Mouse (Mus musculus): ENCODE data around the gene Large2.

The Large2 gene

DNA sequence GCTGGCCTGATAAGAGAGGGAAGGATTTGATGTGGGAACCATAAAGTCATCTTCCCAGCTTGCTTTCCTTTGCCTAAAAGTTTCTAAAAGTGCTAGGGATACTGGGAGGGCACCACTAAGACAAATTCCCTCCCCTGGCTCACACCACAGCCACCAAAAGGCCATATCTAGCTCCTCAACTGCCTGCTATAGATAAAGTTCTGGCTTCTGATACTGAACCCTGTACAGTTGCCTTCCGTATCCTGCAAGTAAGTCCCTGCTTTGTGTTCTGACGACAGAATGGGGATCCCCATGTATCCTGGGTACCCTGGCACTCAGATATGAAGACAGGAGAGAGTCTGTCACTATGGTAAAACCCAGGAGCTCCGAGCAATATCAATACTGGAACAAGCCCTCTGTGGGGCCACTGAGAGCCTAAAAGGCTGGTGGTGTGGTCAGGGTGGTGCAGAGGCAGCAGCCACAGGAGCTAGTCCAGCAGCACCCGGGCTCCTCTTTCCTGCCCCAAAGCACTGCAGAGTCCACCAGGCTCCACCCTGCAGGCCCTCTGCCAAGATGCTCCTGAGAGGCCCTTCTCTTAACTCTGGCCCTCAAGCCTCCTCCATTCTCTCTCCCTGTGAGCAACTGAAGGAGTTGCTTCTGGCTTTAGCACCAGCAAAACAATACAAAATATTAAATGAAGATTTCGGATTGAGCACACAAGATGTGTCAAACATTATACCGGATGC lies 15.7 kb upstream of the Large2 start:
- no peak for DNase-seq (ENCODE audit: extremely low spot score)

DNA sequence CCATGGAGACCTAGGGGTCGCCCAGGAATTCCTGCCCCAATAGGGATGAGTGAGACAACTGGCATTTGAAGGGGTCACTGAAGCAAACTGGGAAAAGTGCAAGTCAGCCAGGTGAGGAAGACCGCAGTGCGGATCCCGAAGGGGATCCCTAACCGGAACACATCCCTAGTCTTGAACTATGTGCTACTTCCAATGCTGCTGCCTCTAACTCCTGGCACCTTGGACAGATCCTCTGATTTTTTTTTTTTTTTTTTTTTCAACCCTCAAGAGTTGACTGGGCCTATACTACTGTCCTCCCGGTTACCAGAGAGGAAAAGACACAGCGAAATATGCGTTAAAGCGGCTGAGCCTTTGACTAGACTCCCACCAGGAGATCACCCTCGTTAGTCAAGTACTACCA lies 15.0 kb upstream of the Large2 start:
- DNase-seq (ENCODE audit: extremely low spot score), result no peak

DNA sequence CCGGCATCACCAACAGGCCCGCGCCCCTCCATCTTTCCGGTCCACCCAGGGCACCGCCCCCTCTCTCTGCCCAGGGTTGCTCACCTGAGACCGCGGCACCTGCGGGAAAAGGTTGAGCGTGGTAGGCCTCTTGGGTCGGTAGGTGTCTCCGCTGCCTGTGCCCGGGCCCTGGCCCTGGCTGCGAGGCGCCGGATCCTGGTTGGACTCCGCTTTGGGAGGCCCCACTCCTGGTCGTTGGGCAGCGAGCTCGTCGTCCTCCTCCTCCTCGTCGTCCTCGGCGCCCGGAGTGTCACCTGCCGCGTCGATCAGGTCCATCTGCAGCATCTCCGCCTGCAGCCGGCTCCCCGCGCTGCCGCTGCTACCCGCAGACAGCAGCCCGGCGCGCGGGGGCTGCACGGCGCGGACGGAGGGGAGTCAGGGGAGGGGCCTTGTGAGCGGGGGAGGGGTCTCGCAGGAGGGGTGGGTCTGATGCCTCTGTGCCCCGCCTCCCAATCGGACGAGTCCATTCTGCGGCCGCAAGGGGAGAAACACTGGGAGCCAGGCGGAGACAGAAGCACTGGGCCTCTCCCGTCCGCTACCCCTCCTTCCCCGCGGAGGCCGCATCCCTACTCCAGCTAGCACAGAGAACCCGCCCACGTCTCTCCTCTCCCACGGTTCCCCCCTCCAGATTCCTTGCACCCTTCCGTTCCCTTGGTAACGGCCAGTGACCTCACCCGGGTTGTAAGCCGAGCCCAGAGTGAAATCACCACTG lies 14.4 kb upstream of the Large2 start:
- peak; percentile 98 for DNase-seq (ENCODE audit: extremely low spot score)

DNA sequence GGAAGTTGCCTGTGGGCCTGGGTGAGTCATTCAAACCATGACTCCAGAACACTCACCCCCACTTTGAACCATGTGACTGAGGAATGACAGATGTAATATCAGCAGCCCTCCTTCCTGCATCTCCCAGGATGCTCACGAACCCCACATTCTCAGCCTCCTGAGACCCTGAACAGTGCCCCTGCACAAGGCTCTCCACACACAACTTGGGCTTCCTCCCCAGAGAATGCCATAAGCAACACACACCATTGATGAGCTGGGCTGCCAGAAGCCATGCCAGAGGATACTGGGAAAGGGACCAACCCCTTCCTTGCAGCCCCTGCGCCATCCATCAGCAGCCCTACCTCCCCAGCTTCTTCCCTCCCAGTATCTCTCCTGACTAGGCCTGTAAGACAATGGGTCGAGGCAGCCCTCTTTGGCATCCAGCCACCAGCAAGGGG lies 13.4 kb upstream of the Large2 start:
- DNase-seq (ENCODE audit: extremely low spot score), result no peak

DNA sequence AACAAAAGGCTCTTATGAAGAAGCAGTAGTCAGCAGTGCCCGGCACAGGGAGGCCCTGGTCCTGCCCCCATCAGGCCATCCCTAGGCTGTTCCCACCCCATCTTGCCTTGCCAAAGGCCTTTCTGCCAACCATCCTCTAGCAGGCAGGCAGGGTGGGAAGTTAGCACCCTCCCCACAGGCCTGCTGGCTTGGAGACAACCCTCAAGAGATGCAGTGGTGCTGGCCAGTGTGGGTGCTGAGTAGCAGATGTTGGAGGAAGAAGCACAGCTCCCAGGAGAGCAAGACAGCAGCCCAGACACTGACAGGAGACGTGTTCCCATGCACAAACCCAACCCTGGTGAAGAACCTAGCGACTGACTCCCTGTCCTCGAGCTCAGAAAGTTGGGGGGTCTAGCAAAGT lies 13.0 kb upstream of the Large2 start:
- no peak for DNase-seq (ENCODE audit: extremely low spot score)

DNA sequence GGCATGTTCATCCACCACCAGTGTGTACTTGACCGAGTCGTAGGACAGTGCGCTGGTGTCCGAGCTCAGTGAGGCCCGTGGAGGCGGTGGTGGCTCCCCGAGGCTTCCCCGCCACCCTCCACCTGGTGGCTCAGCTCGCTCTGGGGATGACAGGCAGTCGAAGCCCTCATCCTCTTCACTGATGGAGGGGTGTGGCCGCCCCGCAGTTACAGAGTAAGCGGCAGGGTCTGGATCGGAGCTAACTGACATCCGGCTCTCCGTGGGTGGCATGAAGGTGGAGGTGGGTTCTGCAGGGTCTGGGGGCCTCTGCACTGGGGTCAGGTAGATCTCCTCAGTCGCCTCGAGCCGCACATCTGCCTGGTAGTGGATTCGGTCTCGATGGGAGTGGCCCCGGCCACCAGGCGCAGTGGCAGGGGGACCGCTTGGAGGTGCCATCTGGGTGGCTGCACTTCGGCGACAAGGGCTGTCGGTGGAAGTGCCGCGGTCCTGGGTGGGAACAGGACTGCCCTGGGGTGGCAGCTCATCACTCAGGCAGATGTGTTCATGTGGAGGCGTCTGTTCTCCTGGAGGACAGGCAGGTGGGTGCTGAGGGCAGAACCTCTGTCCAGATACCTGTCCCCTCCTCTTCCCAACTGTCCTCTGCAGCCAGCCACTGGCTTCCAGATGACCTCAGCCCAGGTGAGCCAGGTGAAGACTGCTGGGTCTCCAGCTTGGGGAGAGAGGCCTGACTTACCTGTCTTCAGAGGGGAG lies 12.3 kb upstream of the Large2 start:
- no peak for DNase-seq (ENCODE audit: extremely low spot score)

DNA sequence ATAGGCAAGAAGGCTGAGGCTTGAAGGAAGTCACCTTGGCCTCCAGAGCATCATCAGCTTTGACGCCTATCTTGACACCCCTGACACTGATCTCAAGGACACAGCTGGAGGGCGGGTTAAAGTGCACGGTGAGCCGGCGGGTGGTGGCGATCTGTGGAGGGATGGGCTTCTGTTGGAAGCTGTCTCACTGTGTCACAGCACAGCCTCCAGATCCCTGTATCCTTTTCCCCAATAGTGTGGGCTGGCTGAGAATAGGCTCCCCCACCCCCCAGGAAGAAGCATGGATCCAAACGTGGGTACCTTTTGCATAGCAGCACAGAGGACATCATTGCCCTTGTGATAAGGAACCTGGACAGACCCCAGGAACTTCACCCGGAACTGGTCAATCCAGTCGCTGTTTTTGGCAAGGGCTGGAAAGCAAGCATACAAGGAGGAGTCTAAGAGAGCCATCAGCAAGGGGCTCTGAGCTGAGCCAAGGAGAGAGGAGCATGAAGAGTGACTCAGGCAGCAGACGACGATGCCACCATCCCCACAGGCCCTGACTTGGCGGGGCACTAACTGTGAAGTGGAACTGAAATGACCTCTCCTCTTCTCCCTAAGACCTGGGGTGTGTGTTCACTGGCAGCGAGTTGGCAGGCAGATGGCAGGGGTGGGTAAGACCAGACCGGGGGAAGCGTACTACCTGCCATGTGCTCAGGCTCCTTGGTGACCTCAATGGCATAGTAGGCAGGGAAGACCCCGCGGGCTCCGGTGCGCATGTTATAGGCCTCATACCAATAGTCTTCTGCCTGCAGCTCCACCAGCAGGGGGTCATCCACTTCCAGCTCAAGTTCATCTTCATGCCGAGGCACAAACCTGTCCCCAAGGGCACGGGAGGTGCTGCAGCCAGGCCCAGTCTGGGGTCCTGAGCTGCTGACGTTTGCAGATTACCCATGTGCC lies 10.7 kb upstream of the Large2 start:
- DNase-seq (ENCODE audit: extremely low spot score), result no peak

DNA sequence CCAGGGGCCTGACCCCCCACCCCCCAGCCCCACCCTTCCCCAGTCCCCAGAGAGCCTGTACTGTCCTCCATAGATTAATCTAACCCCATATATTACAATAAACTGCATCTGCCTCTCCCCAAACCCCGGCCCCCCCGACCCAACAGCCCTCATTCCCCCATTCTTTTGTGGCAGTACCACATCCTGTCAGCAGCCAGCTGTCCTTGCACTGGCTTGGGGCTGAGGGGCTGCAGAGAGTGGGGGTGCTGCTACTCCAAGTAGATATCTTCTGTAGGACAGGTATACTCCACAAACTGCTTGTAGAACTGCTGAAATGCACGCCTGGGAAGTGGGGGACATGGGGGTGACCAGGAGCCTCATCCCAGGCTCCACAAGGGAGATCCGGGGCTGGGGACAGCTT lies 9.4 kb upstream of the Large2 start:
- no peak for DNase-seq (ENCODE audit: extremely low spot score)

DNA sequence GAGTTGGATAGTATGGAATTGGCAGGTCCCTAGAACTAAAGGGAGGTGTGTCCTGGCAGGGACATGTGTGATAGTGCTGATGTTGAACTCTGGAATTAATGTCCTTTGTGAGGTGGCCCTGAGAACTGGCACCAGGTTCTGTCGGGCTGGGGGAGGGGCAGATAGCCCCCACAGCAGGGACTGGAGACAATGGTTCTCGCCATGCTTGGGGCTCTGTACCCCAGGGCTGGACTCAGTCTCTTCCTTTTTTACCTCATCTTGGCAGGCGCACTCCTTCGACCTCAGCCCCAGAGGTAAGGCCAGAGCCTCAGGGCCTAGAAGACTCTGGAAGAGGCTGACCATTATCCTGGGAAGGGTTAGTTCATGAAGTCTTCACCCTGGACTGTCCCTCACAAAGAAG lies 8.1 kb upstream of the Large2 start:
- no peak for DNase-seq (ENCODE audit: extremely low spot score)

DNA sequence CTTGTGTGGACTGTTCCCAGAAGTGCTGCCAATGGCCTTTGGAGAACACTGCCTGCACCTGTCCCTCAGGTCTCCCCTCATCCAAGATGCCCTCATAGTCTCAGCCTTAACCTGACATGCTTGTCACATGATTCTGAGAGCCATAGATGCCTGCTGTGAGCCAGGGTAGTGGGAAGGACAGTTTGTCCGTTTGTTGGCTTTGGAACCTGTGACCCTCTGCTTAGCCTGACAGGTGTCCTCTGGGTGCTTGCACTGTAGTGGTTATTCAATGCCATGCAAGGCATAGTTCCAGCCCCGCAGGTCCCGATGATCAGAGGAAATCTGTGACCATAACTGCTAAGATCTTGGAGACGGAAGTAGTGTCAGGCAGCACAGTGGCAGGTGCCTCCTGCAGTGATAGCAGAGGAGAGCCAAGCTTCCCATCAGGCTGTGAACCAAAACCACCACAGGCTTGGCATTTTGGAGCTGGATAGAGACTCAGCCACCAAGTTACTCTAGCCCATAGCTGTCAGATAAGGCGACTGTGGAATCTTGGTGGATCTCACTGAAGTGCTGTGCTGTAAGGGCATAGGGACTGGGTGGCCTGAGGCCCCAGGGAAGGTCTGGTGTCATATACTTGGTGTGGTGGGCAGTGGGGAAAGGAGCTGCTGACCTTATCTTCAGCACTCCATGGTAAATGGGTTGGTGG lies 7.4 kb upstream of the Large2 start, which contains the start of gene 1700029I15Rik:
Gene 1700029I15Rik, plus strand, starts transcription at position 638 of the 688 bp plus-strand sequence.
- DNase-seq (ENCODE audit: extremely low spot score), result no peak

DNA sequence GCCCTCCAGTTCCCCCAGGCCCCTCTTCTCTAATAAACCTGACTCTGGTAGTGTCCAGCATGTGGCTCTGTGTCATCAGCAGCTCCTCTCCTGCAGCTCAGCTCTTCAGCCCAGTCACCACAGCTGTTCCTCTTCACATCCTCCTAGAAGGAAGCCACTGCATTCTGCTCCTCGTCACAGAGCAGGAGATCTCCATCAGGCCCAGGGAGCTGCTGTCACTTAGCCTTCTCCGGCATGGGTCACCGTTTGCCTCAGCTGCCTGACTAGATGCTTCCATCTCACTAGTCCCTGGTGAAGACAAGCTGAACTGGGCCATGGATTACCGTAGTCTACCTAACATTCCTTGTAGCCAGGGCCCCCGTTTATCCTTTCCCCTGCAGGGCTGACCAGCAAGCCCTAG lies 6.5 kb upstream of the Large2 start:
- DNase-seq (ENCODE audit: extremely low spot score), result no peak

DNA sequence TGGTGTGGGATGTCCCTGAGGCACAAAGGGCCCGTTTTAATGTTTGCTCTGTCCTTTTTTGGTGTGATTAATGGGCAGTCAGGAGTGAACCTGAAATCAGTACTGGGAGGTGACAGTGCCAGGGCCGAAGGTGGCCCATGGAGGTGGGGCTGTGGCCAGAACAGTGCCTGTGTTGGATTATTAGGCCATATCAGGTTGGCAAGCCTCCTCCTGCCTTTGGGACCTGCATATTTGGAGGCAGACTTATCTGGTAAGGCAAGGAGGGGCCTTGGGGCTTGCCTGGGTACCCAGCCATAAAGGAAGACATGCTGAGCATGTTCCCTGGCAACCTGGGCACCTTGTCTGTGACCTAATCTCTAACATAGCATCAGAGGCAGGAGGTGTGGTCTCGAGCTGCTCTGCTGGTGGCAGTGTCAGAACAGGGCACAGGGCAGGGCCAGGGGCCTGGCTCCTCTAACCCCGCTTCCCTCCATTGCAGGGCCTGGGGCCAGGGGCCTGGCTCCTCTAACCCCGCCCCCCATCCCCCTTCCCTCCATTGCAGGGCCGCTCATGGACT lies 5.9 kb upstream of the Large2 start:
- DNase-seq (ENCODE audit: extremely low spot score), result no peak

DNA sequence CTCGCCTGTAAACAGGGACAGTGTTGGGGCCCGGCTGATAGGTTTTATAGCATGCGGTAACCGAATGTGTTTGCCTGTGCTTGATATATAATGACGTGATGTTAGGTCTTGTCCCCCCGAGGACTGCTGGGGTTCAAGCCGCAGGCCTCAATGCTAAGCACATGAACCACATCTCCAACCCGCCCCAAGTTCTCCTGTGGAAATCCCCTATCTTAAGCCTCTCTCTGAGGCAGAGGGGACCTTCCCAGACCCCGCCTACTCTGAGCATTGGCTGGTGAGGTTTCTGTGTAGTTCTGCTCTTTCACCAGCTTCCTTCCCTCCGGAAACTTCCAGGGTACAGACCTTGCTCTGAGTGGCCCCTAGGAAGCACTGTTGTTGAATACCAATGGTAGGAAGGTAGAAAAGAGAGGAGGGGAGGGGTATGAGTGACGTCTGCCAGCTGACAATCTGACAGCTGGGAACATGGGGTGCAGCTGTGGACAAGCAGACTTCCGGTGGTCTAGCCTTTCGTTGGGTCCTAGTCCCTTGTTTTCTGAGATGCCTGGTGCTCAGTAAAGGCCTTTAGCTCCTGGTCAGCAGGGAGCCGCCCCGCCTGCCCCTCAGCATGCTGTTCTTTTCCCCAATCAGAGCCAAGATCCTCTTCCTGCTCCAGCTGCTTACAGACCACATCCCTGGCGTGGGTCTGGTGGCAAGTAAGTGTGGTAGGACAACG lies 5.3 kb upstream of the Large2 start:
- DNase-seq (ENCODE audit: extremely low spot score), result no peak

DNA sequence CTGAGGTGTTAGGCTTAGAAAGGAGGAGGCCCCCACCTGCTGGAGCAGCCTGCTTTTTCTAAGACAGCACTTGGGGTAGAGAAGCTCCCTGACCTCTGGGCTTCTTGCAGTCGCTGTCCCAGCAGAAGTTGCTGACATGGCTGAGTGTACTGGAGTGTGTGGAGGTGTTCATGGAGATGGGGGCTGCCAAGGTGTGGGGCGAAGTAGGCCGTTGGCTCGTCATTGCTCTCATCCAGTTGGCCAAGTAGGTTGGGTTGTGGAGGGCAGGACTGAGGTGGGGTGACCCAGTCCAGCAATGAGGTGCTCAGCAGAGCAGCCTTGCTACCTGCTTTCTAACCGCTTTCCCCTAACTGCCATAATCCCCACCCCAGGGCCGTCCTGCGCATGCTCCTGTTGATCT lies 2.7 kb upstream of the Large2 start:
- DNase-seq (ENCODE audit: extremely low spot score), result no peak

DNA sequence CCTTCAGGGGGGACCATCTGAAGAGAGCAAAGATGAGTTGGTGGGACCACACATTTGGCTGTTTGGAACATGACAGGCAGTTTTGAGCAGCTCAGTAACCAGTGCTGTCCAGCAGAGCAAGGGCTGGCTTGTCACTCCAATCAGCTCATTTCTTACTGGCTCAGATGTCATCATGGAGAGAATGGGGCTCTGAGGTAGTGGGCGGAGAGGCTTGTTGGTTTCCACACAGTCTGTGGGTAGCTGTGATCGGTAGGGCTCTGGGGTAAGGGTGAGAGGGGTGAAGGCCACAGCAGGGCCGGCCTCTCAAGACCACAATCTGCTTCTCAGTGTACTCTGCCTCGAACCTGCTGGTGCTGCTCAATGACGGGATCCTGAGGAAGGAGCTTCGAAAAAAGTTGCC lies 1.6 kb upstream of the Large2 start:
- no peak for DNase-seq (ENCODE audit: extremely low spot score)

DNA sequence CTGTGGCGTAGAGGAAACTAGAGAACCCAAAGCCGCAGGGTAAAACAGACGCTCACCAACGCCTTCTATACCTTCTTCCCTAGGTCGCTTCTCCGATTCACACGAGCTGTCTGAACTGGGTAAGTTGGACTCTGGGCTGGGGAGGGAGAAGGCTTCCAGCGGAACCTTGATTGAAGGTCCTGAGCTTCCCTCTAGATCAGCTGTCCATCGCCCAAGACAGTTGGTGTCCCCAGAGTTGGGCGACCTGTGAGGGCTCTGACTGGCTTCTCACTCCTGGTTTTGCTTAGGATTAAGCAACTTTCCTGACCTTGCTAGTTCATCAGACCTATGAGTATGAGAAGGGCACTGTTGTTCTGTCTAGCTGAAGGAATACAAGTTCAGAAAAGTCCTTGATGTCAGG lies 1.1 kb upstream of the Large2 start:
- DNase-seq (ENCODE audit: extremely low spot score), result no peak

DNA sequence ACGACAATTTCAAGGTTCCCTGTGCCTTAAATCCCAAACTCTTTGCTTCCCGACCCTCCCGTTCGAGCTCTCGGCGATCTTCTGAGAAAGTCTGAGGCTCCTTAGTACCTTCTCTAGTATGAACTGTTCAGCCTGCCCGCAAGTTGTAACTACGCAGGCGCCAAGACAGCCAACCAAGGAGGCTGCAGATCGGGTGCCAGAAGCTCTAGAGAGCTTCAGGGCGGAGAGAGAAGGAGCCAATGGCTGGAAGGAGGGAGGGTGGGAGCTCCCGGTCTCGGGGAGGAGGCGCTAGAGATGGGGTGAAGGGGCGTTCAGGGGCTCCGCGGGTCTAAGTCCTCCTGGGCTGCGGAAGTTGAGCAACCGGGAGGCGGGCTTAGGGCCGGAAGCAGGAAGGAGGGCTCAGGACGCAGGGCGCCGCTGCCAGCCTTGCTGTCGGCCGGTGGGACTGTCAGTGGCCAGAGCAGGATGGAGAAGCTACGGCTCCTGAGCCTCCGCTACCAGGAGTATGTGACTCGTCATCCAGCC lies 492 bp upstream of the Large2 start:
- peak; percentile 92 for DNase-seq (ENCODE audit: extremely low spot score)

DNA sequence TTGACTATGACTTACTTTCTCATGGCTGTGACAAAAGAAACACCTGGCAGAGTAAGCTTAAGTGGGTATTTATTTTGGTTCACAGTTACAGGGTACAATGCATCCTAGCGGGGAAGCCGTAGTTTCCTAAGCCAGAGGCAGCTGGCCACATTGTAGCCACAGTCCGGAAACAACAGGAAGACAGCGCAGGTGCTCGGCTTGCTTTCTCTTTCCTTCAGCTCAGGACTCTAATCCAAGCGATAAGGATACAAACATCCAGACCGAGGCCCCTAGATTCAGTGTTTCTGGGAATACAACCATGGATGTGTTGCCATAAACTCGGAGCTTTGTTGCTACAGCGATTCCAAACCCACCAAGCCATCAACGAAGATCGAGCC lies 1.2 kb downstream of the Large2 start:
- DNase-seq (ENCODE audit: extremely low spot score), result no peak

DNA sequence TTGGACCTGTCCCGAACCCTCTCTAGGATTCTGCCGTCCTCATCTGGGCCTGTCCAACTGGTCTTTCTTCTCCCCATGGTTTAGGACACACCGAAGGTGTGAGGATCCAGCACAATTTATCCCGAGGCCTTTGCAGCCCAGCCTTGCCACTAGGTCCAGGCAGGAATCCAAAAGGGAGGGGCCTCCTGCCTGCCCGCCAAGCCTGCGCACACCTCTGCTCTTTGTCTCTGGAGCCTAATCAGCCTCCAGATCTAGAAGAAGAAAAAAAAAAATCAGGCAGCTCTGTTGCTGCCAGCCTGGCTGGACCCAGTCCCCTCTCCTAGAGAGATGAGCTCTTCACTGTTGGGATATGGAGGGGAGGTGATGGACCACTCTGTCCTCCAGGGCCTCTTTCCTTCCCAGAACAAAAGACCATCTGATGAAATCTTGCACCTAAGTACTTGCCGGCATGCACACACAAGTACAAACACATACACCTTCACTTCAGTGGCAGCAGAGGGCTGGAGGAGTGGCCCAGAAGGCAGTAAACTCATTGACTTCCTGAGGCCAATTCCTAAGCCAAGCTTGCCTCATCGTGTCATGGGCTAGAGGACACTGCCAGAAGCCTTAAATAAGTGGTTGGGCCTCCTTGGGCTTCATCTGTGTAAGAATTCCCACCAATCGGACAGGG lies 1.8 kb downstream of the Large2 start:
- no peak for DNase-seq (ENCODE audit: extremely low spot score)

All from embryo, embryonic 9.5 days (tissue).